8 mouse cellular contexts compared by ENCODE assay signal in genomic region chr7:96817030-96817674, GRCm38 (mm10).
DNase-seq lines count a peak whose midpoint lies in the region; ATAC-seq and TF ChIP-seq lines count a peak whose summit lies in the region.

No protein-coding gene starts in this region.

- H3K27me3 ChIP-seq in Patski, result no peaks in the 10 kb centered on the region
- no peaks in the 10 kb centered on the region for H3K27me3 ChIP-seq in kidney, postnatal 0 days (ENCODE audit: insufficient read depth, low read length)

- no peak overlapping the region for H3K4me2 ChIP-seq in kidney, postnatal 0 days (ENCODE audit: low read length)

- peaks cover under 1% of the 10 kb centered on the region; the same call in 1 of the 2 replicates for H3K36me3 ChIP-seq in kidney, postnatal 0 days (ENCODE audit: insufficient read depth, low read length)

- peak overlapping the region; percentile 98 for H3K27ac ChIP-seq in embryonic fibroblast, embryonic 13.5 days (ENCODE audit: insufficient read depth, low read length)
- no peak overlapping the region; the same call in 1 of the 2 replicates for H3K27ac ChIP-seq in kidney, postnatal 0 days

- H3K4me3 ChIP-seq in embryonic fibroblast, embryonic 13.5 days (ENCODE audit: insufficient read depth, low read length), result no peak overlapping the region
- H3K4me3 ChIP-seq in kidney, postnatal 0 days (replicated peaks; ENCODE audit: low read depth, low read length), result no peak overlapping the region

- 41% methylated on average over 6 of the region's 6 CpGs for WGBS in kidney, postnatal 0 days

- POLR2A ChIA-PET in Patski (lab: Charles Lee), result no interaction called here

- in situ Hi-C loops in Patski (cut with MboI; ENCODE audit: low pct_unique_long_range_greater_than_20kb), result no loop called here

- peaks cover 22% of the 10 kb centered on the region for H3K4me1 ChIP-seq in embryonic fibroblast, embryonic 13.5 days (ENCODE audit: control insufficient read depth, insufficient read depth, low read length)
- H3K4me1 ChIP-seq in kidney, postnatal 0 days (replicated peaks; ENCODE audit: insufficient read depth, low read length), result no peaks in the 10 kb centered on the region

- DNase-seq in left cerebral cortex, adult 18-20 months (ENCODE audit: low spot score in 2 of 2), result peak; percentile 33 to 38
- no peak for DNase-seq in left cerebral cortex, adult 11 months (ENCODE audit: low spot score)
- DNase-seq in Patski (ENCODE audit: low read depth, low spot score), result no peak
- peak; percentile 65 for DNase-seq in kidney, postnatal 0 days (ENCODE audit: low spot score)
- peak; percentile 51 for DNase-seq in testis, postnatal 10 days (ENCODE audit: low spot score)
- no peak for DNase-seq in B cell, adult 2 months
- no peak for DNase-seq in urinary bladder, postnatal 36 days (ENCODE audit: low spot score in 2 of 2)

- peak; percentile 73 for ATAC-seq in Patski
- peak; percentile 54; the same call in 1 of the 2 replicates for ATAC-seq in kidney, postnatal 0 days (replicated peaks; ENCODE audit: low FRiP score, low read depth)

- no peak for TF ChIP-seq CTCF in Patski (IDR thresholded peaks at IDR 0.05)
- TF ChIP-seq CTCF in embryonic fibroblast, embryonic 13.5 days (IDR thresholded peaks at IDR 0.05; ENCODE audit: borderline replicate concordance, insufficient read depth, low read length), result no peak
- TF ChIP-seq CTCF in kidney, postnatal 0 days (IDR thresholded peaks at IDR 0.05; ENCODE audit: low read depth), result no peak

- peak; percentile 34 for TF ChIP-seq POLR2A in embryonic fibroblast, embryonic 13.5 days (IDR thresholded peaks at IDR 0.05; ENCODE audit: low read depth, low read length)

- H3K9me3 ChIP-seq in kidney, postnatal 0 days (replicated peaks; ENCODE audit: low read length), result no peaks in the 10 kb centered on the region

- no peak overlapping the region for H3K9ac ChIP-seq in kidney, postnatal 0 days (ENCODE audit: low read depth, low read length)

- CTCF ChIA-PET in Patski (lab: Charles Lee), result interaction anchor here (1.0 kb wide), 1 partner anchor 37 kb away, joined by 4 read pairs; no protein-coding TSS in a partner anchor

Comparison
In these comparisons a context has a peak if more than half of its experiments do, and no peak if none do; other contexts are left out.
1. DNase-seq: peak in left cerebral cortex, adult 18-20 months (2 of 2), kidney, postnatal 0 days (single experiment) and testis, postnatal 10 days (single experiment); none in left cerebral cortex, adult 11 months (single experiment), Patski (single experiment), B cell, adult 2 months (0 of 2) and urinary bladder, postnatal 36 days (0 of 2).